Mouse (Mus musculus): ENCODE measurements around the gene Cstf3. TPM values are rescaled to one million over a fixed set of nuclear protein-coding genes. Genes with fewer than 3 reads are reported as not detected.
A peak's percentile ranks its signal among the peaks of the same experiment; 100 is the strongest.

Gene Cstf3
- total and polyA plus RNA-seq, 3 experiments = 17.3 to 50.6 (median 50.3) TPM

- no peak overlapping the region for H3K4me3 ChIP-seq (replicated peaks in 1 of 3; ENCODE audit: low read depth in 2 of 3, low read length in 2 of 3, poor library complexity in 1 of 3)
- no peak for DNase-seq (ENCODE audit: extremely low read depth)
- no peak overlapping the region for H3K9ac ChIP-seq (ENCODE audit: insufficient read depth, low read depth)
- no peaks in the 10 kb centered on the region for H3K79me2 ChIP-seq (replicated peaks; ENCODE audit: control insufficient read depth, extremely low read depth, insufficient read depth, poor library complexity, severe bottlenecking)
- no peak overlapping the region for H3K4me2 ChIP-seq (ENCODE audit: insufficient read depth, low read depth, poor library complexity, severe bottlenecking)
- dilution Hi-C loops (cut with MboI; ENCODE audit: extremely low pct_ligation_motif_present, extremely low pct_unique_long_range_greater_than_20kb, low sequenced_read_pairs) = no loop called here
- no peaks in the 10 kb centered on the region for H3K27me3 ChIP-seq (replicated peaks)
- H3K36me3 ChIP-seq (replicated peaks in 1 of 2; ENCODE audit: control insufficient read depth in 1 of 2, insufficient read depth in 1 of 2, low read length in 1 of 2) = no peaks in the 10 kb centered on the region
- H3K4me1 ChIP-seq (ENCODE audit: control insufficient read depth in 1 of 2, insufficient read depth in 2 of 2) = no peaks in the 10 kb centered on the region
- H3K27ac ChIP-seq (ENCODE audit: insufficient read depth, low read depth) = no peak overlapping the region
- H3K9me3 ChIP-seq (replicated peaks; ENCODE audit: low read length) = no peaks in the 10 kb centered on the region
- TF ChIP-seq USF1 (IDR thresholded peaks at IDR 0.05; ENCODE audit: low read depth, low read length) (no peak), ZNF384 (IDR thresholded peaks at IDR 0.05; ENCODE audit: low read depth, low read length) (no peak), CTCF (conservative IDR thresholded peaks at IDR 0.05 in 1 of 2, IDR thresholded peaks at IDR 0.05 in 1 of 2; ENCODE audit: low read depth in 2 of 2, low read length in 2 of 2) (no peak), EP300 (IDR thresholded peaks at IDR 0.05; ENCODE audit: low read length) (no peak), KAT2A (IDR thresholded peaks at IDR 0.05; ENCODE audit: insufficient replicate concordance, low read length) (no peak), NELFE (IDR thresholded peaks at IDR 0.05; ENCODE audit: low read depth, low read length) (no peak)
- in situ Hi-C loops (cut with MboI; ENCODE audit: low pct_ligation_motif_present, low pct_unique_long_range_greater_than_20kb, low sequenced_read_pairs) = no loop called here
Observed at GRCm38 (mm10) chr2:104703158-104703557, 112.8 kb downstream of the Cstf3 start.

DNA sequence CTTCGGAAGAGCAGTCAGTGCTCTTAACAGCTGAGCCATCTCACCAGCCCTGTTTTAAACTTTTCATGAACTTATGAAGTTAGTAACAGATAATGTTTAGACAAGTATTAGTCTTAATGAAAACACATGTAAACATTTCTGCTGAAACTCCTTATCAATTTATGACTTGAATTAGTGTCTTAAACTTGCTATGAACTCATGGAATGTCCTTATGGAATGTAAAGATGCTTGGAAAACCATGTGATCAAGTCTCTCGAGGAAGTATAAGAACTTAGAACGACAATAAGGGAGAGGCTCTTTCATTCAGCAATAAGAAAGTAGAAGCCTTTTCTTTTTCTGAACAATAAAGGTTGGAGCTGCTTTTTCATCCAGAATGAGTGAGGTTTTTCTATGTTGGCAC, 114.0 kb downstream of the Cstf3 start:
- H3K9me3 ChIP-seq (replicated peaks; ENCODE audit: low read length) = no peaks in the 10 kb centered on the region
- H3K79me2 ChIP-seq (replicated peaks; ENCODE audit: control insufficient read depth, extremely low read depth, insufficient read depth, poor library complexity, severe bottlenecking) = no peaks in the 10 kb centered on the region
- H3K4me2 ChIP-seq (ENCODE audit: insufficient read depth, low read depth, poor library complexity, severe bottlenecking) = no peak overlapping the region
- H3K36me3 ChIP-seq (replicated peaks in 1 of 2; ENCODE audit: control insufficient read depth in 1 of 2, insufficient read depth in 1 of 2, low read length in 1 of 2) = no peaks in the 10 kb centered on the region
- H3K9ac ChIP-seq (ENCODE audit: insufficient read depth, low read depth) = no peak overlapping the region
- no peak overlapping the region for H3K27ac ChIP-seq (ENCODE audit: insufficient read depth, low read depth)
- in situ Hi-C loops (cut with MboI; ENCODE audit: low pct_ligation_motif_present, low pct_unique_long_range_greater_than_20kb, low sequenced_read_pairs) (no loop called here), dilution Hi-C loops (cut with MboI; ENCODE audit: extremely low pct_ligation_motif_present, extremely low pct_unique_long_range_greater_than_20kb, low sequenced_read_pairs) (no loop called here)
- no peak for DNase-seq (ENCODE audit: extremely low read depth)
- H3K4me3 ChIP-seq (replicated peaks in 1 of 3; ENCODE audit: low read depth in 2 of 3, low read length in 2 of 3, poor library complexity in 1 of 3) = no peak overlapping the region
- no peaks in the 10 kb centered on the region for H3K27me3 ChIP-seq (replicated peaks)
- no peak for TF ChIP-seq ZMIZ1 (IDR thresholded peaks at IDR 0.05; ENCODE audit: low read depth, low read length)
- no peak for TF ChIP-seq CHD2 (IDR thresholded peaks at IDR 0.05; ENCODE audit: low read length)
- TF ChIP-seq BHLHE40 (IDR thresholded peaks at IDR 0.05; ENCODE audit: low read depth, low read length) = no peak
- H3K4me1 ChIP-seq (ENCODE audit: control insufficient read depth in 1 of 2, insufficient read depth in 2 of 2) = no peaks in the 10 kb centered on the region

DNA sequence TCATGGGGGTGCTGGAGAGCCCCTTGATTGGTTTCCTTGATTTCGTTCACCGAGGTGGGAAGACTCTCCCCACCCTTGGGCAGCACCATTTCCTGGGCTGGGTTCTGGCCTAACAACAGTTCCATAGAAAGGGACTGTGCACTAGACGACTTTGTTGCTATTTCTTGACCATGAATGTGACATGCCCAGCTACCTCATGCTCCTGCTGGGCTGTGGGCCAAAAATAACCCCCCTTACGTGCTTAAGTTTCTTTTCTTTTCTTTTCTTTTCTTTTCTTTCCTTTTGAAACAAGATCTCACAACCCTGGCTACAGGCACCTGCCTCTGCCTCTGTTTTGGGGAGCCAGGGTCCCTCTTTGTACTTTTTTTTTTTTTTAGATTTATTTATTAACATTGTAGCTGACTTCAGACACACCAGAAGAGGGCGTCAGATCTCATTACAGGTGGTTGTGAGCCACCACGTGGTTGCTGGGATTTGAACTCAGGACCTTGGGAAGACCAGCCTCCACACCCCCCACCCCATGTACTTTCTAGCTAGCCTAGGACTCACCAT, 119.5 kb downstream of the Cstf3 start:
- in situ Hi-C loops (cut with MboI; ENCODE audit: low pct_ligation_motif_present, low pct_unique_long_range_greater_than_20kb, low sequenced_read_pairs) = no loop called here
- Histone ChIP-seq H3K4me3 (replicated peaks in 1 of 3; ENCODE audit: low read depth in 2 of 3, low read length in 2 of 3, poor library complexity in 1 of 3) (no peak overlapping the region), H3K4me1 (ENCODE audit: control insufficient read depth in 1 of 2, insufficient read depth in 2 of 2) (peaks cover 0 to 12% of the 10 kb centered on the region in 2 experiments; a peak in 3 of 4 replicates), H3K27ac (ENCODE audit: insufficient read depth, low read depth) (no peak overlapping the region), H3K36me3 (replicated peaks in 1 of 2; ENCODE audit: control insufficient read depth in 1 of 2, insufficient read depth in 1 of 2, low read length in 1 of 2) (no peaks in the 10 kb centered on the region), H3K79me2 (replicated peaks; ENCODE audit: control insufficient read depth, extremely low read depth, insufficient read depth, poor library complexity, severe bottlenecking) (no peaks in the 10 kb centered on the region), H3K9ac (ENCODE audit: insufficient read depth, low read depth) (no peak overlapping the region), H3K9me3 (replicated peaks; ENCODE audit: low read length) (no peaks in the 10 kb centered on the region), H3K27me3 (replicated peaks) (no peaks in the 10 kb centered on the region), H3K4me2 (ENCODE audit: insufficient read depth, low read depth, poor library complexity, severe bottlenecking) (peak overlapping the region; percentile 59; the same call in 1 of the 2 replicates)
- dilution Hi-C loops (cut with MboI; ENCODE audit: extremely low pct_ligation_motif_present, extremely low pct_unique_long_range_greater_than_20kb, low sequenced_read_pairs) = no loop called here
- TF ChIP-seq ZNF384 (IDR thresholded peaks at IDR 0.05; ENCODE audit: low read depth, low read length) = peak; percentile 8; the same call in 1 of the 2 replicates
- no peak for TF ChIP-seq RCOR1 (conservative IDR thresholded peaks at IDR 0.05; ENCODE audit: low read depth, low read length)
- no peak for DNase-seq (ENCODE audit: extremely low read depth)
